Mouse (Mus musculus) urinary bladder, postnatal 36 days (tissue): Measurements from ENCODE around the gene Chml.

ENCODE experiments used
- DNase-seq, 2 experiments: peaks; one replicate each; pipeline ENCODE4 v3.0.0; 2022; ENCODE audit warnings: low spot score in 2 of 2, mixed read lengths in 1 of 2

The Chml gene

DNA sequence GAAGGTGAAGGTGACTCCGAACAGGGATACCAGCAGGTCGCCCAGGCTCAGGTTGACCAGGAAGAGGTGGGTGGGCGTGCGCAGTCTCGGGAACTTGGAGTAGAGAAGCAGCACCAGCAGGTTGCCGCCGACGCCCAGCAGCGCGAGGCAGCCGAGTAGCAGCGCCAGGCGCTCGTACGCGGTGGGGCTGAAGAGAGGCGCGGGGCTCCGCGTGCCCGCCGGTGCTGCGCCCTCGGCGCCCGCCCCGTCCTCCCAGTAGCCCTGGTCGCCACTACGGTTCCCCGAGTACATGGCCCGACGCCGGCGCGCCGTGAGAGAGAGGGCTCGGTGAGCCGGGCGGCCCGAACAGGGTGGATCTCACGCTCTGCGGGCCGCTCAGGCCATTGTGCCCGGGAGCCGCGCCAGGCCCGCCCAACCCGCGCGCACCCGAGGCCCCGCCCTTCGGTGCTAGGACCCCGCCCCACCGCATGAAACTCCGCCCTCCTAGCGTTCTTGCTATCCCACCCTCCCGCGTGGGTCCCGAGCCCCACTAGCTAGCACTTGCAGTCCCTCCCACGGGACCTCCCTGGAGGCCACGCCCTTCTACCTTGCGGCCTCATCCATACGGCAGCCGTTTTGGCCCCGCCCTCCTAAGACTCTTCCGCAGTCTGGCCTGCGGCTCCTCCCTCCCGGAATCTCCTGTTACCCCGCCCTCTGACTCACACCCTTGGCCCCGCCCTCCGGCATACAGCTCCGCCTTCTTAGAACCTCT is at the start of gene Chml, which contains the start of gene Opn3:
Gene Chml, minus strand, starts transcription at position 656 of the 751 bp plus-strand sequence.
Gene Opn3, minus strand, starts transcription at position 531 of the 751 bp plus-strand sequence.
- peak; percentile 97 to 99 for DNase-seq

DNA sequence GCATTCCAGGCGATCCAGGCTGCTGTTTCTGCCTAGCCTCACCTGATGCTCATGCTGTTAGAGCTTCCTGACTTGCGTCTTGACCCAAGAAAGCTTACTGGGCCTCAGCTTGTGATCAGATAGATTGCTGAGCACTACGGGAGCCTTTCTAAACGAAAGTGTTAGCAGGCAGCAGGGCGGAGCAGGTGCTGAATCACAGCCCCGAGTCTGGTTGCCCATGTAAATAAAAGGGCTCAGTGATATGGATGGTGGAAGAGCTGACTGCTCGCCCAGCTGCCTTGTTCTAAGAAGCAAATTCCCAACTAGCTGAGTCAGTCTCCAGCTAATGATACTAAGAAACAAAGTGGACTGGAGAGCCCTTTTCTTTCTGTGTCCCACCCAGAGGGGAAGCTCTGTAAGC is 33.1 kb upstream of the Chml start:
- no peak for DNase-seq

DNA sequence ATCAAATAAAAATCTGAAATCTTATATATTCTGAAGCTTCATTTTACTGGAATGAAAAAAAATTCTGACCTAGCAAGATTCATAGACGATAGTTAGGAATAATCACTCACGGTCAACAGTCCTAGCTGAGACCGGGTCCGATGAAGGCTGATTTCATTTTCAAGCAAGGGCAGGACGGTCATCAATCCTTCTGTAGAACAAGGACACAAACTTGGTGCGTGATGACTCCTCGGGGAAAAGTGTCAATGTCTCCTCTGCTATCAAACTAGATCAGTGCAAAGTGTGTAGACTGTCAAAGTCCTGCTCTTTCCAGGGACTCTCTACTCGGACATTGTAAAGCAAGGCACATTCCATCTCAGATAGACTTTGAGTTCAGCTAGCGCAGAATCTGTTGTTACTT is 24.1 kb upstream of the Chml start:
- no peak for DNase-seq

DNA sequence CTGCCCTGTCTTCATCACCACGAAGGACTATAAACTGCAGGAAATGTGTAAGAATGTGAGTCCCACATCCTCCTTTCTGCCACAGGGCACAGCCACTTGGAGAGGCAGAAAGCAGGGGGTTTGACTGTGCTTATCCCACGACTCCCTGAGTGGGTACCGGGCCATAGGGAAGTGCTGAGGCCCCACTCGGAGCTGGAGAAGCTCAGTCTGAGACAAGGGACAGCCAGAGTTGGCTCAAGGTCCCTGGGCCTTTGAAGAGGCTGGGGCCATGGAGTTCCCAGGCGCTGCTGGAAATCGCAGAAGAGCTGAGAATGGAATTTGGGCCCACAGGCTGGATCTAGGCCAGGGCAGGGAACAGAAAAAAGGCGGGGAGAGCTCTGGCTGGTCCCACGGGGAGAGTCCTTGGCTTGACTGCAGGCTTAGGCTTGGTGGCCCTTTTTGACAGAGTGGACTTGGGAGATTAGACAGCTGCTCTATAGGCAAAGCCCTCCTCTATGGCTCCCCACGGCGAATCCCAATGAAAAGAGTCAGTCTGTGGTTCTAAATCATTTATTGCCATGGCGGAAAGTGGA is 19.7 kb upstream of the Chml start:
- DNase-seq = no peak

DNA sequence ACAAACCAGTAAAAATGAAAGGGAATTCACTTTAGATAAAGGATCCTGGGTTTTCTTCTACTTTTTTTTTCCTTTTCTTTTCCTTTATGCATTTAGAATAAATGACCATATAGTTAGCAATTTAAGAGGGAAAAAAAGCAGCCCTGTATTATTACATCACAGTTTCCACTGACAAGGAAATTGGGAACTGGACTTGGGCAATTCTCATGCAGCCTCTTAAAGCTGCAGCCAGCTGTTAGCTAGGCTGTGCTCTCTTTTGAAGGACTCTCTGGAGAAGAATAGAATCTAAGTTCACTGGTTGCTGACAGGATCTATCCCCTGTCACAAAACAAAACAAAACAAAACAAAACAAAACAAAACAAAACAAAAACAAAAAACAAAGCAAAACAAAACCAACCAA is 15.3 kb upstream of the Chml start:
- no peak for DNase-seq

DNA sequence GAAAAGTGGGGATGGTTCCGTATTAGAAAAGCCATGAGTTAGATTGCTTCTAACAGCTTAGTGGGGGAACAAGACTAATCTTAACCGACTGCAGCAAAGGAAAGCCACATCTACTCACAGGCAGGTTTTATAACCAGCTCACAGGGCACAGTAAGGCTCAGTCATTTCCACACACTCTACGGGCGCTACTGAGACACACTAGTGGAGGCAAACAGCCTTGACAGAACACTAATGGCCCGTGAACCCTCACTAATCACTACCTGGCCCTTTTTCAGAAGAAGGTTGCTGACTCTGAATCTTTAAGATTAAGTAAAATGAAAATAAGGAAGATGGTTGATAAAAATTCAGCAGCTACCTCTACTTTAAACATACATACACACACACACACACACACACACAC is 14.9 kb upstream of the Chml start:
- DNase-seq = no peak

DNA sequence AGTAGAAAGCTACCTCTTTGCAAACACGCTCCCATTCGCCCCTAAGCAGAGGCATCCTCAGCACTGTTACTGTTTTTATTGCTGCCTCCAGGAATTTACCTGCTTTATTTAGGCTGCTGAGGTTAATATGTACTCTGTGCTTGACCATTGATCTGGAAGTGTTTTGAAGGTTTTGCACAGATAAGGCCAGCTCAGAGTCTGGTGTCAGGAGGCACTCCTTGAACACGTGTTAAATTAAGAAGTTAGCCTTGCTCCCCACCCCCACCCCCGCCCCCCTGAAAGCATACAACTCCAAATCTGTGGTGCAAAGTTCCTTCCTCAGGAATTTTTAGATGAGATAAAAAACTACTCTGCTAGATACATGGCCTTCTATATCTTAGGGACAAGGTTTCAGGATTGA is 8.4 kb upstream of the Chml start:
- DNase-seq = no peak

DNA sequence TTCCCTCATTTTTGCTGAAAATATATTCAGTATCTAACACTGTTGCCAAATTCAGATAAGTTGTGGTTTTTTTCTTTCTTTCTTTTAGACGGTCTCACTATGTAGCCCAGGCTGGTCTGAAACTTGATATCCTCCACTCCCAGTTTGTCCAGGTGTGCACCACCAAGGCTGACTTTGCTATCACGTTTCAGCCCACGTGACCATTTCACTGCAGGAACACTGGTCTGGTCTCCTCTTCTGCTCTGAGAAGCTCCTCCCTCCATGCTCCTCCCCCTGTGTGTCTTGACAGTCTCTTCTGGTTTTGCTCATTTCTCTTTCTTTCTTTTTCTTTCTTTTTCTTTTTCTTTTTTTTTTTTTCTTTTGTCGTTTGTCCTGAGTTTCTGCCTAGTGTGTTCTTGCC is 7.1 kb upstream of the Chml start:
- no peak for DNase-seq

DNA sequence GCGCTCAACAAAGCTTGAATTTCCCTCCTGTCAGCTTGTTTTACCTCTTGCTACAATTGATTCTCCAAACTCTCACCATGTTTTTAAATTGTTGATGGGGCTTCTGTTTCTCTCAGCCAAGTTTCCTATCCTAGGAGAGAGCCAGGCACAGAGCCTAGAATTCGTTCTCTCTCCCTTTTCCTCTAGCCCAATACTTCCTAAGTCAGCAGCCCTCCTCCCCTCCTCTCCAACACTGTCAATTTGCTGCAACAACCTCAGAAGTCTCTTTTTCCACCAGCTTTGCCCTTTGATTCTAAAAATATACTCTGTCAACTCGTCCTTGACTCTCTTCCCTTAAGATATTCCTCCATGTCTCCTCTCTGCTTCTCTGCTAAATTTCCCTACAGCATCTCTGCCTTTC is 6.7 kb upstream of the Chml start:
- no peak for DNase-seq

DNA sequence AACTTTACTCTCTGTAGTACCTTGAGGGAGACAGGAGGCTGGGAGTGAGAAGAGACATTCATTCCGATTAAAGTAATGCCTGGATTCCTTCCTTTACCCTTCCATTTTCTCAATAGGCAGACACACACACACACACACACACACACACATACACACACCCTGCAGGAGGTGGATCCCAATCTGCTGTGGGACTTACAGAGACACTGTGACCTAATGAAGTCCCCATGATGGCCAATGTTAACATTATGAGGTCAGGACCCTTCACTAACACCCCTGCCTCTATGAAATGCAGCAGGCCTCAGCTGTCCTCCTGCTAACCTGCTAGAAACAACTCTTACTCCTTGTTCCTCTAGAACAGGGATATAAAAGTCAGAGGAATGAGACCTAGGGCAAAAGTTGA is 5.6 kb upstream of the Chml start, which contains the start of gene Wdr64:
Gene Wdr64, plus strand, starts transcription at position 301 of the 400 bp plus-strand sequence.
- no peak for DNase-seq

DNA sequence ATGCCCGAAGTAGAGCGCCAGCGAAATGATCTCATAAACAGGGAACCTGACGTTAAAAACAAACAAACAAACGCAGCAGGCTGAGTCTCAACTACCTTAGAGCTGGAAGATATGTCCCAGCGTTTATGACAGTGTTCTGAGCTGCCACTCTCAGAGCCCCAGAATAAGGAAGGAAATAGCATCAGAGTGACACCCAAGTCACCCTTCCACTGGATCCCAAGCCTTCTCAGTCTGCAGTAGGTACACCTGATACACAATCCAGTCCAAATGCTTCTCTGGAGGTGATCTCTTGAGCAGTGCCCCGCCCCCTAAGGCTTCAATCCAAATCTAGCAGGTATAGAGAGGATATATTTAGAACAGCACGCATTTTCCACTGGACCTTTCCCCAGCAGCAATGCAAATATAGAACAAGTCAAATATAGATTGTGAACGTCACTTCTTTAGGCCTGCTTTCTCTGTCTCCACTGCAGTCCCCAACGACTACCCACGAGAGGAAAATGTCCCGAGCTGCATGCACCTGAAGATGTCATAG is 794 bp upstream of the Chml start:
- DNase-seq = no peak

DNA sequence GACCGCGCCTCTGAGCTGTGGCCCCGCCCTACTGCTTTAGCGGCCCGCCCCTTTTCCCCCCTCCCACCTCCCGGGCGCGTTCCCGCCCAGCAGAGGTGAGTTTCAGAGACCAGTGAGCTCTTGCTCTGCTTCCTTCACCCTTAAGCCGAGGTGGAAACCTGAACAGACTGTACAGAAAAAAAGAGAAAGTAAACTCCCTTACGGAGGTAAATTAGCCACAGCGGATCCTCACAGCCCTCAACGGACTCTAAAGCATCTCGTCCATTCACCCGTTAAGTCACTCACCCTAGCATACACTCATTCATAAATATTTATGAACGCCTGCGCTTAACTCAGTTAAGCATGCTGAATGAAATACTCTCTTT is 278 bp upstream of the Chml start:
- DNase-seq = no peak

DNA sequence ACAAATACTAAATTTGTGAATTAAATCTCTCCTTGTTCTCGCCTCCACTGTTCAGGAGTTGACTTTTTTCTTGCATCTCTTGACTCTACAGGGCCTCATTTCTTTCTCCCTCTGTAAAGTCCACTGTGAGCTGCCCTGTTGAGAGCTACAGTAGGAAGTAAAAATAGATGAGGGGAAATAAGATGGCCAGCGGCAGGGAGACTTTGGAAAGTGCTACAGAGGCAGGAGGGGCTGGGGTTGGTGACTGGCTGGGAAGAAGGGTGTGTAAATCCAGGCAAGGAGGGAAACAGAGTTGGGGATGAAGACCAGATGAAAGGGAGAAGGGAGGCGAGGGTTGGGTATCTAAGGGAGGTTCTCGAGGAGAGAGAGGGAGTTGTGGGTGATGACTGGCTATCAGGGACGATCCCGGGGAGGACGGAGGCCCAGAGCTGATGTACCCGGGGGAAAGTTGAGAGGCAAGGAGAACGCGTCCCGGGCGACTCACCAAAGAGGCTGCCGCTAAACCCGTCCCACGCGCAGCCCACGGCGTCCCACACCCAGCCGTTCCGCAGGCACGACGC is 935 bp downstream of the Chml start:
- DNase-seq = no peak

DNA sequence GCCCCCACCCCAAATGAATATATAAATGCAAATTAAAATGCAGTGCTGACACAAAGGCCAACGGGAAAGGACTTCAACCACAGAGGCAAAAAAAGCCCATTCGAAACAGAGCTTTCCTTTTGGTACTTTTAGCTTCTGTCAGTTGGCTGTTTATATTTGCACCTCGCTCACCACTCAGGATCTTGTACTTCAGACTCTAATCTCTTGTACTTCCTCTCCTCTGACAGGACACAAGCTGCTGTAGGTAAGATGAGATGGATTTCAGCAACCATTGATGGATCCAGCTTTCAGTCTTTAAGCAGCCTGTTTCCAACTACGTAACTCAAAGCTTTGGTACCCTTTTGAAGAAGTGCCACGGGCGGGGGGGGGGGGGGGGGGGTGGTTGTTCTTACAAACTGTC is 11.7 kb downstream of the Chml start:
- no peak for DNase-seq

DNA sequence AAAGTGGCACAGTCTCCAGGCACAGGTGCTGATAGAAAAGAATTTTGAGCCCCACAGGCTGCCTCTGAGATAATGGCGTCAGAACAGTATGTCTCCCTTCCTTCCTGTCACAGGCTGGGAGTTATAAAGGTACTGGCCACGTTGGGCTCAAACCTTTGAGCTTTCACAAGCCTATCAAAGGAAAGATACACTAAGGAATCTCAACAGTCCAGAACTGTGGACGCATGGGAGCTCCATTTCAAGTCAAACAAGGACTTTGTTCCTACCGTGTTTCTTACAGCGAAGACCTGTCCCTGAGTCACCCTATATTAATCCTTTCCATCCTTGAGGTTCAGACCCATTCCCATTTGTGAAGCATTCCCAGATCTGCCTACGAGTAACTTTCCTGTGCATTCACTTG is 15.2 kb downstream of the Chml start:
- DNase-seq = no peak

DNA sequence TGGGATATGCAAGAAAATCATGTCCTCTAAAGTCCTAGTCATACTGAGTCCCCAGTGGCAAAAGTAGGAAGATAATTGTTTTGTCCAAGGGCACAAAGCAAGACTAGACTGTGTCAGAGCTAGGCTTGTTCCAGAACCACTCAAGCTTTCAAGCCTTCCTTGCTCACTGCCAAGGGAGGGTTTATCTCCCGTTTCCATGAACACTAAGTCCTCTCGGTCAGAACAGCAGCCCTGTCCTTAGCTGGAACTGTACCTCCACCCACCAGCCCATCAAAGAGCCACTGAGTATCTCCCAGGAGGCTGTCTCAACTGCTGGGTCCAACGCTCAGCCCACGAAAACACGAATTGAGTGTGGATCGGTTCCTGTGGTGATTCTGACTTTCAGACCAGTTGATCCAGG is 17.6 kb downstream of the Chml start:
- DNase-seq = no peak

DNA sequence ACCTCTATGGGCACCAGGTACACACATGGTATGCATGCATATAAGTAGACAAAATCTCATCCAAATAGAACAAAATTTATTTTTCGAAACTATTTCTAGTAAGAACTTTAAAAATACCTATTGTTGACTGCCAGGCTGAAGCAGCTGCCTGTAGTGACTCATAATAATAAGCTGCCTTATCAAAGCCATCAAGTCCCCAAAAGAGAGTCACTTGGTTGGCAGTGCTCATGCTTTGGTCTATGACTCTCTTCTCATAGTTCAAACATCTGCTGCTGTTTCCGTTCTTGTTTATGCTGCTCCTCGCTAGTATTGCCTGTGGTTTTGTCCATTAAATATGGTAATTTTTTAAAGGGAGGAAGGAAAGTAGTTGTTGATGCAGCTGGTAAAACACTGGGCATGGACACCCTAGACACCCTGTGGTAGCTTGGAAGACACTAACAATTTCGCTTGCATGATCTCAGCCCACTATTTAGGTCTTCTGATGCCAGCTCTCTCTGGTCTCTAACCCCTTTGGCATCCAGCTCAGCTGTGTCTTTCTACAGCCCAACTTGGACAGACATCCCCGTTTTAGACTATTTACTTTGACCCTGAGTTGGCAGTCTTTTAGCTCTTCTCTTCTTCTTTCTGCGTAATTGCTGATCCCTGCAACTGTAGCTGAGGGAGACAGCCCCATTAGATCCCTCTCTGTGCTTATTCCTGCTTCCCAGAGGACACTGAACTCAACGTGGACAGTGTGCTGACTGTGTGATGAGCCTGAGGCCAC is 19.0 kb downstream of the Chml start:
- DNase-seq = no peak

DNA sequence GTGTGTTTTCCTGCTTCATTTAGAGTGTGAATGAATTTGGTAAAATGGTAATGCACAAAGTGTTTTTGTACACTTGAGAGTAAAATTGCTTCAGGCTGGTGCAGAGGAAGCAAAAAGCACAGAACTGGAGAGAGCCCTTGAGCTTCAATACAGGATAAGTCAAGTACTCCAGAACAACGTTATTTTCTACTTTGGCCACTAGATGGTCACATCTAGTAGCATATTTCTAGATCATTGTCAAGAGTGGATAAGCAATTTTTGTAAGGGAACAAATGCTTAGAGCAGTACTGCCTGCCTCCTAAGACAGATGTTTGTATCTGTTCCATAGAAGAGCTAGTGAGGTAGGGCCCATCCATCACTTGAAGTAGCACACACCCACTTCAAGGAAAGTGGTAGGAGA is 21.1 kb downstream of the Chml start:
- no peak for DNase-seq

DNA sequence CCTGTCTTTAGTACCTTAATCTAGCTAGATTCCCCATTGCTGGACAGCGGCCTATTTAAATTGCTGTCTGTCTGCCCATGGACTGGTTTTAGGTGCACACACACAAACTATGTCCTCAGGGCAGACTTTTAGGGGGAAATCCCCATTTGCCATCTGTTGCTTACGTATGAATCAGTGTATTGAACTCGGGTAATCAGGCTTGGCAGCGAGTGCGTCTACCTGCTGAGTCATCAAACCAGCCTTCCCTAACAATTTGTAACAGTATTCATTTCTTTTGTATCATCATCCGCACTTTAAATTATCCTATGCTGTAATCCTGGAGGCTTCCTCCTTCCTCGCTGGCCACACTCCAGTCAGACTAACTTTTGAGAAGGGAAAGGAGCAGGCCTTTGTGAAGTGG is 22.7 kb downstream of the Chml start:
- no peak for DNase-seq

DNA sequence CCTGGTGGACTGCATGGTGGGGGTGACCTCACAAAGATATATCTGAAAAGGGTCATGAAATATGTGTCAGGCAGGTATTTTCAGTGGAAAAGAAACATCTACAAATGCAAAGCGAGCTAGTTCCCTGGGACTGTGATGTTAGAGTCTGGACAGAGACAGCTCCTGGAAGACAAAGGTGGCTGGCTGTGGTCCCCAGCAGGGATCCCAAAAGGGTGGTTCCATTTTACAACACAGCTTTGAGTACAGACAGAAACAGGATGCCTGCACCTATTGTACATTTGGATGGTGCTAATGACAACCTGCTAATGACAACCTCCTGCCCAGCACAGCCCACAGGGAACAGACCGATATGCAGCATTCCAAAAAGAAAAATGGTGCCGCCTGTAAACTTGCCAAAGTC is 23.2 kb downstream of the Chml start:
- no peak for DNase-seq

DNA sequence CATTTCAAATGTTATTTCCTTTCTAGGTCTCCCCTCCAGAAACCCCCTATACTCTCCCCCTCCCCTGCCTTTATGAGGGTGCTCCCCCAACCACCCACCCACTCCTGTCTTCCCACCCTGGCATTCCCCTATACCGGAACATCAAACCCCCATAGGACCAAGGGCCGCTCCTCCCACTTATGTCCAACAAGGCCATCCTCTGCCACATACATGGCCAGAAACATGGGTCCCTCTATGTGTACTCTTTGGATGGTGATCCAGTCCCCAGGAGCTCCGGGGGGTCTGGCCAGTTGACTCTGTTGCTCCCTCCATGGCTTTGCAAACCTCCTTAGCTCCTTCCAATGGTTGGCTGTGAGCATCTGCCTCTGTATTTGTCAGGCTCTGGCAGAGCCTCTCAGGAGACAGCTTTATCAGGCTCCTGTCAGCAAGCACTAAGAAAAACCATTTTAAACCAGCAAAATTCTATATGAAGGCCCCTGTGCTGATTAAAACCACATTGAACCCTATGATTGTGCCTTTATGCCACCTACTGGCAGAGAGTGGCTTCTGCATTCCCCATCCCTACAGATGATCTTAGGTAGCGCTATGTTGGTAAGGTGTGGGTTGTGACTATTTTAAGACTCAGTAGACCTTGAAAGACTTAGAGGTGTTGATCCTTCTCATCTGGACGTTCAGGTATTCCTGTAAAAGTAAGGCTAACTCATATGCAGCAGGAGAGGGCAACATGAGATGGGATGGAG is 23.9 kb downstream of the Chml start:
- DNase-seq = no peak

DNA sequence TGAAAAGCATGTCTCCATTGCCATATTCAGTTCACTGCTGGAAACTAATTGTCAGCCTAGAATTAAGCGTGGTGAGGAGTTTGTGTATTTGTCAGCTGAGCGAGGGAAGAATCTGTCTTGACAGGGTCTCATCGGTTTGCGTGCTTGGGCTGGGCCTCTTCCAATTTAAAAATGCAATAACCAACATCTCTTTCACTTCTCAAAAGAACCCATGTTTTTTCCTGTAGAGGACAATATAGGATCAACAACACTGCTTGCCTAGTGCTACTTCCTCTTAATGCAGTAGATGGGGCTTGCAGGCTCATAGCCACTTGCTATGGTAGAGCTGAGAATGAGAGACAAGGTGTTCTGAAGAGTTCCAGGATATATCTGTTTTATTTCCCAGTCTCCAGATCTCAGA is 32.8 kb downstream of the Chml start:
- no peak for DNase-seq
